Mouse (Mus musculus): ENCODE measurements around the gene Klrb1f.
"Not testable (repeated sequence)": the region's sequence is repeated elsewhere in the genome, so short reads cannot be mapped to it uniquely, and the experiment has no call there.

The Klrb1f gene

DNA sequence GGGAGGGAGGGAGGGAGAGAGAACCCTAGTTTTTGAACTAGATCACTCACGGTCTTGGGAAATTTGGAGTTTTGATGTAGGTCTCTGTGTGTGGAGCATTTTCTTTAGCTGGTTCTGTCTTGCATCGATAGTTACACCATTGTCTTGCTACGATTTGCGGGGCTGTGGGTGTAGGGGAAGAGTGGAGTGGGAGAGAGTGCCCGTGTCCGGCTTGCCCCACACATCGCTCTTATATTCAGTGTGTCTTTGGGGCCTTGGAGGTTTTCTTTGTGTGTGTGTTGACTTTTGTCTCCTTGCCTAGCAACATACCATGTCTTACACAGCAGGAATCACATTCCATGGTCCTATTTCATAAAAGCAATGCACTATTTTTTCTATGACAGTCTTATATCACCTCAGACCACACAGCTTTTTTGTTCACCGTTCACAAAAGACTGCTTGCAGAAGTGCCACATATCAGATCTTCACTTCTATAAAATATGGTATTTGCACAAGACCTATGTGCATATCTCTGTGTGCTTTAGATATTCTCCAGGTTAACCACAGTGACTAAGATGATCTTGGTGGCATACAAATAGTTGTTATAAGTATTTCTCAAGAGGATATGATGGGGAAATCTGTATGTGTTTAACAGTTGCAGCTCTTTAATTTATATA is 4.0 kb downstream of the Klrb1f start:
- DNase-seq: no peak

DNA sequence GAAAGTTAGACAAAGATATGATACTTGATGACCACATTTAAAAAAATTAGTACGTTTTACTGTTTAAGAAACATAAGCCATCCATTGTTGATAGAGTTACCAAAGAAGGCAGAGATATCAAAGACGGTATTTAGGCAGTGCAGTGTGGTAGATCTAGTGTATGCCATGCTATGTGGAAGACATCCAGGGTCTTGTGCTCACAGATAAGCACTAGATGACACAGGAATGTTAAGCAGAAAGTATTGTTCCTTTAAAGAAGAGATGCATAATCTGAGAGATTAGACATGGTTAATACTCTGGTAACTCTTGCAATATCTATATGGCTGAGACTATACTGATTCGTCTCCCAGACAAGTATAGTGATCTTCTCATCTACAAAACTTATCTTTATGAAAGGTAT is 5.4 kb downstream of the Klrb1f start:
- DNase-seq: no peak

DNA sequence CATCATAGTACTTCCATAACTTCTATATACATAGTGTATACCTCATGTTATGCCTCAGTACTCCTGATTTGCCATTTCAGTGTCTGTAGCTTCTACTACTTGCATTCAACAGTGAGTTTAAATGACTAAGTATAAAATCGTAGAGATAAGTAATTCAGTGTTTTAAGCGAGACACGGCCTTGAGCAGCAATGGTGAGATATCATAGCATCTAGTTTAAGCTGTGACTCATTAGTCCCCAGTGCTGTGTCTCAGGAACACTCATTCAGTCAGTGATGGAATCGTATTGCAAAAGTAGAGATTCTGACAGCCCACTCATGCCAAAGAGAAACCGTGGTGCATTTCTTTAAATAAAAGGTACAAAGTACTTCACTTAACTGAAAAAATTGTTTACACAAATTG is 6.0 kb downstream of the Klrb1f start:
- no peak for DNase-seq

DNA sequence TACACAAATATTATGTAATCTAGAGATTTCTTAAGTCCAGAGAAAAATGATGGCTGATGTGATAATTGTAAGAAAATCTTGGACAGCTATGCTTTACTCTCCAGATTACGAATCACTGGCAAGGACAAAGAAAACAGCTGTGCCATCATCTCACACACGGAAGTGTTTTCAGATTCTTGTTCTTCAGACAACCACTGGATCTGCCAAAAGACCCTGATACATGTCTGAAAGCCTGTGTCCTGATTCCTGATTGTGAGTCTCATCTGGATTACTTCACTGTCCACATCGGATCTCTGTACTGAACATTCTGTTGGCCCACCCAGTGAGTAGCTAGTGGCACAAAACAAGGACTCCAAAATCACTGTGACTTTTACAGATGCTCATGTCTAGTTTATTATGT is 10.5 kb downstream of the Klrb1f start:
- DNase-seq: no peak

GRCm38 (mm10) chr6:129058013-129058412 is 12.3 kb downstream of the Klrb1f start:
- DNase-seq: no peak

DNA sequence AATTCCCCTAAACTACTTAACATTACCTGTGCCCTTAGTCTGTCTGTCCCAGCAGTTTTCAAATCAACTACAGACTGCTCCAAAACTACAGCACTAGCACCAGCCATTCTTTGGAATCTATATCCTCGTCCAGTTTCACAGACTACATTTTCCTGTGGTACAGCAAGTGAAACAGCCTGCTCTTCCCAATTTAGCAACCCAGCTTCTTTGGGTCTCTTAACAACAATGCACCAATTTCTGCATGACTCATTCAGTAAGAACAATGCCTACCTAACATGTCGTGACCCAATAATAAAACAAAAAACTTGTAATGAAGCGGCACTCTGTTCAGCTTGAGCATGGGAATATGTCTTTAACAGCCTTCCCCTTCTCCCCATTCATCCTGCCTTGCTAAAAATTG is 19.7 kb downstream of the Klrb1f start:
- DNase-seq: no peak

DNA sequence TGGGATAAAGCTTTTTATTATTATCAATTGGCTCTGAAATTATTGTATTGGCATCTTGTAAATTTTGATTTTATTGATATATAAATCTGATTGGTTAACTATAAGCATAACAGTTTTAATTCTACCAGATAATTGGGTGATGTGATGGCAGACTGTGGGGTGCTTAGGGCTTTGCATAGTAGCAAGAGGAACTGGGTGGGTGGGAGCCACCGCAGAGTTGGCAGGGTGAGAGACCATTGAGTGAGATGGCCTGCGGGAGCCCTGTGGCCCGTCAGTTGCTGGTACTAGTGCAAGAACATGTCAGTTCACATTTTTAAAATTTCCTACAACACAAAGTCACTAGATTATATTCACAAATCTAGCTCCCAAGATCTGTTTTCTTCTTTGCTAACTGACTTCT is 20.2 kb downstream of the Klrb1f start:
- DNase-seq: no peak

GRCm38 (mm10) chr6:129066530-129066929 is 20.8 kb downstream of the Klrb1f start:
- no peak for DNase-seq

- DNase-seq: peak in 1 of 2 experiments; percentile 4
Measured at GRCm38 (mm10) chr6:129066986-129067385, 21.3 kb downstream of the Klrb1f start.

DNA sequence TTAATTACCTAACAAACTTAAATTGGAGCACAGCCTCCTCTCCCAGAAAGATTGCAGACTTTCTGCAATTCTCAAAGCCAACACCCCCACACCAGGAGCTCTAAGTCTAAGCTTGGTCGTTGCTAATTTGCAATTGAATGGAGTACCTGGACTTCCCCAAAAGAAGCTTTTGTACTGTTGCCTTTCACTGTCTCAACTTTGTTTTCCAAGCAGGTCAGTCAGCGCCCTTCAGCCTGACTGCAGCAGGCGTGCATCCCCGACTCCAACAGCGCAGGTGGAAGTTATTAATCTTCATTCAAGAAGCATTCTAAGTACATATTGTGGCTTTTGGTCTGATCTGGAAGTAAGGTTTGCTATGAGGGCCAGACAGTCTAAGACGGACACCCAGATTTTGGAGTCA is 39.4 kb downstream of the Klrb1f start:
- no peak for DNase-seq

DNA sequence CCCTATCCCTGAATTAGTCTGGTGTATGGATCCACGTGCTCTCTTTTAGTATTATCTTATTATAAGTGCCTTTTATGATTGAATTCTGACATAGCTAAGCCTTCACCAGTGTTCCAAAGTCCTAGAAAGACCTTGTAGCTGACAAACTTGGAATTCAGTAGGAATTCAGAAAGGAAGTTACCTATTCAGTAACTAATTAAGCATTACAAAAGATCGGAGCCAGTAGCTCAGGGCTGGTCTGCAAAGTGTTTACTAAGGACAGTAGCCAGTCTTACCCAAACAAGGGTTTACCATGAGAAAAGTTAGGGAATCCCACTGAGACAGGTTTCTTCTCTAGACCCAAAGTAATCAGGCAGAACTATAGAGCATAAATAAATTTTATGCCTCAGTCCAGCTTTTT is 40.3 kb downstream of the Klrb1f start:
- not testable (repeated sequence) for DNase-seq

GRCm38 (mm10) chr6:129088161-129088560 is 42.5 kb downstream of the Klrb1f start:
- DNase-seq: peak in 1 of 2 experiments; percentile 11

- not testable (repeated sequence) for DNase-seq
Measured at GRCm38 (mm10) chr6:129088596-129088995, 42.9 kb downstream of the Klrb1f start.

GRCm38 (mm10) chr6:129095166-129095565 is 49.5 kb downstream of the Klrb1f start:
- DNase-seq: peak in 1 of 2 experiments; percentile 2

GRCm38 (mm10) chr6:129097929-129098328 is 52.2 kb downstream of the Klrb1f start:
- DNase-seq: no peak

- DNase-seq: not testable (repeated sequence)
Measured at GRCm38 (mm10) chr6:129100794-129101193, 55.1 kb downstream of the Klrb1f start, which contains the start of gene Clec2e. Clec2e (minus strand) TSS chr6:129100913.

GRCm38 (mm10) chr6:129101604-129102003 is 55.9 kb downstream of the Klrb1f start:
- DNase-seq: no peak

GRCm38 (mm10) chr6:129102858-129103555 is 57.3 kb downstream of the Klrb1f start:
- DNase-seq: no peak

All from cerebellum, postnatal 25 days (tissue).